Mouse (Mus musculus) forebrain, postnatal 0 days (tissue): ENCODE results near the gene Gmfb. TPM values are rescaled to one million over a fixed set of nuclear protein-coding genes. Genes with fewer than 3 reads are reported as not detected.
A peak's percentile ranks its signal among the peaks of the same experiment; 100 is the strongest.

Source experiments
- ATAC-seq: fragments of 200-750 bp; cut with Nextera tagmentation; 2 replicates; pipeline ENCODE4 v1.8.0; 2017; ENCODE audit warnings: mild to moderate bottlenecking, moderate library complexity
- DNase-seq: peaks from one replicate; pipeline ENCODE4 v3.0.0-alpha.2; 2015
- H3K27ac ChIP-seq: fragments of 300-500 bp; sonication (generic); 2 replicates; pipeline ENCODE4 v1.5.1; 2014; ENCODE audit warnings: low read depth, mild to moderate bottlenecking, antibody characterized with exemption, low read length, moderate library complexity, mixed read lengths
- H3K27me3 ChIP-seq: fragments of 300-500 bp; sonication (generic); 2 replicates; pipeline ENCODE4 v1.6.1; 2014; ENCODE audit warnings: mild to moderate bottlenecking, low read length, mixed read lengths; ENCODE audit not compliant: insufficient read depth
- H3K36me3 ChIP-seq: fragments of 300-500 bp; sonication (generic); 2 replicates; pipeline ENCODE4 v1.6.1; 2014; ENCODE audit warnings: mild to moderate bottlenecking, moderate library complexity; ENCODE audit not compliant: insufficient read depth
- H3K4me1 ChIP-seq: fragments of 300-500 bp; sonication (generic); 2 replicates; pipeline ENCODE4 v1.6.1; 2014; ENCODE audit warnings: antibody characterized with exemption; ENCODE audit not compliant: insufficient read depth
- H3K4me2 ChIP-seq: fragments of 300-500 bp; sonication (generic); 2 replicates; pipeline ENCODE4 v1.6.1; 2014; ENCODE audit warnings: low read depth, mild to moderate bottlenecking, moderate library complexity
- H3K4me3 ChIP-seq: fragments of 300-500 bp; sonication (generic); 2 replicates; pipeline ENCODE4 v1.5.1; 2014; ENCODE audit warnings: low read depth, low read length, mixed read lengths
- H3K9ac ChIP-seq: fragments of 300-500 bp; sonication (generic); 2 replicates; pipeline ENCODE4 v1.6.1; 2014; ENCODE audit warnings: mild to moderate bottlenecking
- H3K9me3 ChIP-seq: fragments of 300-500 bp; sonication (generic); 2 replicates; pipeline ENCODE4 v1.6.1; 2016; ENCODE audit warnings: low read length
- CTCF ChIP-seq: sonication (generic); IDR thresholded peaks from 2 replicates; pipeline ENCODE4 v1.5.1; 2016; ENCODE audit warnings: antibody characterized with exemption, control low read depth, low read depth
- WGBS: fragments of 180-500 bp; shearing (Covaris S2); extraction: QIAGEN DNeasy Blood & Tissue Kit; methylation state at CpG from one replicate; pipeline ENCODE4 v1.1.7; 2014; 5-methylcytosine and 5-hydroxymethylcytosine counted together
- polyA plus RNA-seq: library from polyadenylated mRNA; unstranded; fragments of >200 nt; fragmentation: Nextera tagmentation; extraction: Ambion mirVana; gene quantifications from 2 replicates; pipeline ENCODE4 v1.2.1, GENCODE M21; 2015
- total RNA-seq: library from RNA; depleted of rRNA; stranded (reverse); fragments of >200 nt; gene quantifications from 2 replicates; pipeline ENCODE4 v1.2.3, GENCODE M21; 2014

Gmfb gene
- total and polyA plus RNA-seq, 2 experiments from 2014 or later, result 113 to 240 TPM

- no peaks in the 10 kb centered on the region for H3K9me3 ChIP-seq
- H3K27ac ChIP-seq, result no peak overlapping the region
- WGBS, result 93% methylated on average over 1 of the region's 1 CpGs
- no peaks in the 10 kb centered on the region for H3K27me3 ChIP-seq
- no peak overlapping the region for H3K9ac ChIP-seq
- H3K36me3 ChIP-seq, result peaks cover 3% of the 10 kb centered on the region; the same call in 1 of the 2 replicates
- DNase-seq, result no peak
- H3K4me3 ChIP-seq, result no peak overlapping the region
- ATAC-seq, result no peak
- H3K4me2 ChIP-seq, result no peak overlapping the region
- no peaks in the 10 kb centered on the region for H3K4me1 ChIP-seq
- TF ChIP-seq CTCF, result no peak
These were observed 18.3 kb downstream of the Gmfb start for GRCm38 (mm10) chr14:46803791-46804190.

GRCm38 (mm10) chr14:46803259-46803658 is 18.8 kb downstream of the Gmfb start:
- H3K36me3 ChIP-seq, result peaks cover 3% of the 10 kb centered on the region; the same call in 1 of the 2 replicates
- WGBS, result 89% methylated on average over 4 of the region's 4 CpGs
- DNase-seq (no peak), ATAC-seq (no peak)
- H3K4me1 ChIP-seq, result no peaks in the 10 kb centered on the region
- H3K9me3 ChIP-seq, result no peaks in the 10 kb centered on the region
- no peak for TF ChIP-seq CTCF
- H3K4me2 ChIP-seq, result no peak overlapping the region
- no peak overlapping the region for H3K4me3 ChIP-seq
- H3K9ac ChIP-seq, result no peak overlapping the region
- no peaks in the 10 kb centered on the region for H3K27me3 ChIP-seq
- no peak overlapping the region for H3K27ac ChIP-seq

GRCm38 (mm10) chr14:46800684-46801345 is 21.2 kb downstream of the Gmfb start:
- WGBS, result 91% methylated on average over 3 of the region's 3 CpGs
- H3K4me3 ChIP-seq, result no peak overlapping the region
- no peak overlapping the region for H3K27ac ChIP-seq
- H3K27me3 ChIP-seq, result no peaks in the 10 kb centered on the region
- peaks cover 3% of the 10 kb centered on the region; the same call in 1 of the 2 replicates for H3K36me3 ChIP-seq
- H3K4me1 ChIP-seq, result no peaks in the 10 kb centered on the region
- no peak overlapping the region for H3K9ac ChIP-seq
- no peak for DNase-seq
- H3K9me3 ChIP-seq, result no peaks in the 10 kb centered on the region
- no peak for ATAC-seq
- no peak for TF ChIP-seq CTCF
- no peak overlapping the region for H3K4me2 ChIP-seq

- Histone ChIP-seq H3K4me2 (no peak overlapping the region), H3K4me1 (no peaks in the 10 kb centered on the region), H3K9ac (no peak overlapping the region), H3K4me3 (no peak overlapping the region), H3K27ac (no peak overlapping the region), H3K9me3 (no peaks in the 10 kb centered on the region), H3K27me3 (no peaks in the 10 kb centered on the region), H3K36me3 (0 out of 2 replicates have a peak, but pooled peaks cover under 1% of the 10 kb centered on the region)
- TF ChIP-seq CTCF, result no peak
- WGBS, result 83% methylated on average over 5 of the region's 5 CpGs
- ATAC-seq, result no peak
- DNase-seq, result no peak
These were observed 27.9 kb downstream of the Gmfb start for GRCm38 (mm10) chr14:46794157-46794556.

- no peak overlapping the region for H3K4me2 ChIP-seq
- ATAC-seq (no peak), DNase-seq (no peak)
- H3K27me3 ChIP-seq, result no peaks in the 10 kb centered on the region
- no peak overlapping the region for H3K9ac ChIP-seq
- H3K4me3 ChIP-seq, result no peak overlapping the region
- no peak for TF ChIP-seq CTCF
- 96% methylated on average over 6 of the region's 6 CpGs for WGBS
- no peaks in the 10 kb centered on the region for H3K9me3 ChIP-seq
- no peaks in the 10 kb centered on the region for H3K36me3 ChIP-seq
- H3K4me1 ChIP-seq, result 0 out of 2 replicates have a peak, but pooled peaks cover 4% of the 10 kb centered on the region
- no peak overlapping the region for H3K27ac ChIP-seq
These were observed 31.3 kb downstream of the Gmfb start for GRCm38 (mm10) chr14:46790723-46791122.

GRCm38 (mm10) chr14:46790303-46790702 is 31.7 kb downstream of the Gmfb start:
- no peak for DNase-seq
- TF ChIP-seq CTCF, result no peak; the same call in 1 of the 2 replicates
- 0 out of 2 replicates have a peak, but pooled peaks cover 4% of the 10 kb centered on the region for H3K4me1 ChIP-seq
- 72% methylated on average over 4 of the region's 4 CpGs for WGBS
- no peaks in the 10 kb centered on the region for H3K9me3 ChIP-seq
- H3K9ac ChIP-seq, result no peak overlapping the region
- no peaks in the 10 kb centered on the region for H3K36me3 ChIP-seq
- H3K4me2 ChIP-seq, result no peak overlapping the region
- no peak overlapping the region for H3K4me3 ChIP-seq
- H3K27ac ChIP-seq, result no peak overlapping the region
- ATAC-seq, result no peak
- H3K27me3 ChIP-seq, result no peaks in the 10 kb centered on the region

GRCm38 (mm10) chr14:46788505-46788901 is 33.5 kb downstream of the Gmfb start:
- Histone ChIP-seq H3K4me1 (0 out of 2 replicates have a peak, but pooled peaks cover 4% of the 10 kb centered on the region), H3K9ac (no peak overlapping the region), H3K27me3 (no peaks in the 10 kb centered on the region), H3K4me2 (peak overlapping the region; percentile 76), H3K27ac (no peak overlapping the region), H3K9me3 (no peaks in the 10 kb centered on the region), H3K36me3 (no peaks in the 10 kb centered on the region; the same call in 1 of the 2 replicates), H3K4me3 (peak overlapping the region; percentile 97)
- WGBS, result 24% methylated on average over 8 of the region's 8 CpGs
- DNase-seq (no peak), ATAC-seq (no peak)
- TF ChIP-seq CTCF, result no peak
